Mouse (Mus musculus) small intestine, adult 2 months (tissue): ENCODE measurements around the gene Dync1i2. TPM values are rescaled to one million over a fixed set of nuclear protein-coding genes. Genes with fewer than 3 reads are reported as not detected.

Experiments used
- H3K27ac ChIP-seq: fragments of 200-500 bp; 2 replicates; pipeline ENCODE4 v1.5.1; 2012; ENCODE audit warnings: low read depth, low read length, control low read depth, inconsistent platforms; ENCODE audit not compliant: insufficient read depth
- H3K27me3 ChIP-seq: fragments of 200-500 bp; 2 replicates; pipeline ENCODE4 v1.6.1; 2012; ENCODE audit warnings: mild to moderate bottlenecking, moderate library complexity, low read length, inconsistent platforms; ENCODE audit not compliant: control insufficient read depth, insufficient read depth
- H3K36me3 ChIP-seq: fragments of 200-500 bp; 2 replicates; pipeline ENCODE4 v1.6.1; 2012; ENCODE audit warnings: mild to moderate bottlenecking, low read length, control low read depth, inconsistent platforms; ENCODE audit not compliant: control insufficient read depth, insufficient read depth
- H3K4me1 ChIP-seq: fragments of 200-500 bp; 2 replicates; pipeline ENCODE4 v1.6.1; 2012; ENCODE audit warnings: low read length, inconsistent platforms, mixed read lengths; ENCODE audit not compliant: control insufficient read depth, insufficient read depth, insufficient read length
- H3K4me3 ChIP-seq: fragments of 200-500 bp; 2 replicates; pipeline ENCODE4 v1.5.1; 2012; ENCODE audit warnings: low read depth, mild to moderate bottlenecking, control low read depth, inconsistent platforms, low read length, moderate library complexity
- CTCF ChIP-seq: fragments of 200-500 bp; IDR thresholded peaks from 2 replicates; pipeline ENCODE4 v1.5.1; 2012; ENCODE audit warnings: low read depth, mild to moderate bottlenecking, control low read depth, inconsistent platforms, low read length, moderate library complexity, mixed read lengths; ENCODE audit not compliant: insufficient replicate concordance, insufficient read length; ENCODE audit errors: extremely low read depth
- POLR2A ChIP-seq: fragments of 200-500 bp; IDR thresholded peaks from 2 replicates; pipeline ENCODE4 v1.6.1; 2012; ENCODE audit warnings: low read depth, mild to moderate bottlenecking, control low read depth, inconsistent platforms, low read length, moderate library complexity
- WGBS: fragments of 180-500 bp; shearing (Covaris S2); methylation state at CpG from one replicate; pipeline ENCODE4 v1.1.7; 2018; 5-methylcytosine and 5-hydroxymethylcytosine counted together
- polyA plus RNA-seq: library from polyadenylated mRNA; depleted of rRNA; stranded (reverse); fragments of >200 nt; gene quantifications from 2 replicates; pipeline ENCODE4 v1.2.3, GENCODE M21; 2012

Dync1i2 gene
- polyA plus RNA-seq, 1 experiment, result 6.3 TPM

DNA sequence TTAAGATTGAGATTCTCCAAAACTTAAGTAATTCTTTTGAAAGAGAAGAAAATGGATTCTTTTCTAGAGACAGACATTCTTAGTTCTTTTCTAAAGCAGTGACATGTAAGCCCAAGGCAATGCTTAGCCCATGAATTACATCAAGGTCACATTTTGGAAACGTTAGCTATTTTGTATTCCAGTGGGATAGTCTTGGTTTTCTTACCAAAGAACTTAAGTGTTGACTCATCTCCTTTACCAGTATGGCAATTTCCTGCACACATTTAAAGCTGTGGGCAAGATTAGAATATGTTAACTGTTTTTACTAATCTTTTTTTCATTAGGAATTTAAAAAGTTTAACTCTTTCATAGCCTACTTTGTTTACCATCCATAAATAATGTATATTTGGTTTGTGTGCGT is 21.5 kb downstream of the Dync1i2 start:
- Histone ChIP-seq H3K4me3 (no peak overlapping the region), H3K36me3 (peaks cover 24% of the 10 kb centered on the region), H3K27ac (no peak overlapping the region), H3K4me1 (no peaks in the 10 kb centered on the region), H3K27me3 (no peaks in the 10 kb centered on the region)
- no peak for TF ChIP-seq CTCF
- TF ChIP-seq POLR2A, result no peak
- WGBS, result 84% methylated on average over 2 of the region's 2 CpGs

DNA sequence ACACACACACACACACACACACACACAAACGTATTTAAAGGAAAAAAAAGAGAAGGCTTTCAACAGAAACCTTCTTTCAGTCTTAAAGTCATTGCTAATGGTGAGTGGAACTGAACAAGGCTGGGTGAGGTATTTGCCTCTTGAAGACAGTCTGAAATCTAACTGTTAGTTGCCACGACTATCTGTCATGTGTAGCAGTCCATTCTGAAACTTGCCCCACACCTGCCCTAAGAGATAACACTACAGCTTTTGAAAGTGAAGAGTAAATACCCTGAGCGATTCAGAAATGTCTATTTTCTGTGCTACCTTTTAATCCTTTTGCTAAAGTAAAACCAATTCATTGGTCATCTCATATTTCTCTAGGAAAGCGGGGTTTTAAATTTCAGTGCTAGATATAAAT is 23.9 kb downstream of the Dync1i2 start:
- Histone ChIP-seq H3K36me3 (peaks cover 22% of the 10 kb centered on the region), H3K27ac (no peak overlapping the region), H3K4me1 (no peaks in the 10 kb centered on the region), H3K4me3 (no peak overlapping the region), H3K27me3 (no peaks in the 10 kb centered on the region)
- 76% methylated on average over 4 of the region's 4 CpGs for WGBS
- TF ChIP-seq CTCF, result no peak
- TF ChIP-seq POLR2A, result no peak

DNA sequence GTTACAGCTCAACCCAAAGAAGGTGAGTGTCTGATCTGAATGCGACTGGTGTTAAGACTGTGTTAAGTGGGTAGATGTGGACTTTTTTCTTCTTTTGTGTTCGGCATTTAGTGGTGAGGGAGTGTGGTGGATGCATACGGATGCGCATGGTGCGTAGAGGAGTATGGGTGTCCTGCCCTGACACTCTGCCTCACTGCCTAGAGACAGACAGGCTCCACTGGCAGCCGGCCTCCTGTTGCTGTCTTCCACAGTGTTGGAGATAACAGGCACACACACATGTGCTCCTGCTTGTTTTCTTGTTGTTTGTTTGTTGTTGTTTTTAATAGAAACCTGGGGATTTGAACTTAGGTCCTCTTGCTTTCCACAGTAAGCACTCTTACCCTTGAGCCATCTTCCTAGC is 24.5 kb downstream of the Dync1i2 start:
- no peaks in the 10 kb centered on the region for H3K27me3 ChIP-seq
- WGBS, result 96% methylated on average over 6 of the region's 6 CpGs
- H3K36me3 ChIP-seq, result peaks cover 22% of the 10 kb centered on the region
- H3K4me3 ChIP-seq, result no peak overlapping the region
- no peak overlapping the region for H3K27ac ChIP-seq
- TF ChIP-seq POLR2A, result no peak
- TF ChIP-seq CTCF, result no peak
- H3K4me1 ChIP-seq, result no peaks in the 10 kb centered on the region

DNA sequence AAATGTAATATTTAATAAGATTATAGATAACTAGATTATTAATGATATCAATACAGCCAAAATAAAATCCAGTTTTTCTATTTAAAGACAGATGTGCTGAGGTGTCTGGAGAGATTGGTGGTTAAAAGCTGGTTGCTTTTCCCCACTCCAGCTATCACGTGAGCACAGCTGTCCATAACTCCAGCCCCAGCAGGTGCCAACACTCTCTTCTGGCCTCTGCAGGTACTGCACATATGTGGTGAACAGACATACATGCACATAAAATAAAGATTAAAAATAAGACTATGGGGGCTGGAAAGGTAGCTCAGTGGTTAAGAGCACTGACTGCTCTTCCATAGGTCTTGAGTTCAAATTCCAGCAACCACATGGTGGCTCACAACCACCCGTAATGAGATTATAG is 30.0 kb downstream of the Dync1i2 start:
- H3K4me1 ChIP-seq, result no peaks in the 10 kb centered on the region
- H3K27me3 ChIP-seq, result no peaks in the 10 kb centered on the region
- WGBS, result 93% methylated on average over 2 of the region's 2 CpGs
- TF ChIP-seq CTCF (no peak), POLR2A (no peak)
- H3K36me3 ChIP-seq, result peaks cover 31% of the 10 kb centered on the region
- no peak overlapping the region for H3K4me3 ChIP-seq
- no peak overlapping the region for H3K27ac ChIP-seq

DNA sequence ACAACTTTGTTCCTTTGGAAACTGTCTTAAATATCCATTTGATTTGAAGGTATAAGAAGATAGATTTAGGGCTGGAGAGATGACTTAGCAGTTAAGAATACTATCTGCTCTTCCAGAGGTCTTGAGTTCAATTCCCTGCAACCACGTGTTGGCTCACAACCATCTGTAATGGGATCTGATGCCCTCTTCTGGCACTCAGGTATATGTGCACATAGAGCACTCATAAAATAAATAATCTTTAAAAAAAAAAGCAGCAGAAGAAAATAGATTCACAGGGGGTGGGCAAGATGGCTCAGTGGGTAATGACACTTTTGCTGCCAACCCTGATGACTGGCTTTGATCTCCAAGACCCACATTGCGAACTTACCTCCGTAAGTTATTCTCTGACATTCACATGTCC is 30.7 kb downstream of the Dync1i2 start:
- no peak for TF ChIP-seq CTCF
- TF ChIP-seq POLR2A, result no peak
- Histone ChIP-seq H3K27ac (no peak overlapping the region), H3K4me3 (no peak overlapping the region), H3K4me1 (no peaks in the 10 kb centered on the region), H3K27me3 (no peaks in the 10 kb centered on the region), H3K36me3 (peaks cover 30% of the 10 kb centered on the region)
- 90% methylated on average over 3 of the region's 3 CpGs for WGBS

DNA sequence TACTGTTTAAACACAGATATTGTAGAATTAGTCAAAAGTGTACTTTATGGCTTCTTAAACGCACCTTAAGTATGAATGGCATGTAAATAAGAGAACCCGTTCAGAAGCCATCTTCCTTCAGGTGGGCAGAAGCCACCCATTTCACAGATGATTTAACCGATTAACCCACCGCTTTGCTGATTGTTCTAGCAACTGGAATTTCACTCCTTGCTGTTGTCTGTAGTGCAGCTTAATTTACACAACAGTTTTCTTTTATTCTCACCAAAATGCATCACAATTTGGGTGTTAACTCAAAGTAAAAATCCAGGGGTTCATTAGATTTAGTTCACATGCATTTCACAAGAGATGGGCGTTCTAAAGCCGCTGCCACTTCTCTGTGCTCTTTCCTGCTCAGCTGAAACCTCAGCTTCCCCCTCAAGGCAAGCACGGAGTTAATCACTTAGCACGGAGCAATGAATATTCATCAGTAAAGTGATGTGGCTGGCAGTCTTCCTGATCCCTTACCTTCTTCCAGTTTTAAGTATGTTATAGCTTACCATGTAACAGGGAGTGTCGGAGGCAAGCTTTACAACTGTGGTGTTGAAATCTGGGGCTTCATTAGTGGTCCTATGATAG is 31.7 kb downstream of the Dync1i2 start:
- TF ChIP-seq CTCF (no peak), POLR2A (no peak)
- H3K36me3 ChIP-seq, result peaks cover 34% of the 10 kb centered on the region
- H3K4me1 ChIP-seq, result no peaks in the 10 kb centered on the region
- 71% methylated on average over 9 of the region's 9 CpGs for WGBS
- H3K27ac ChIP-seq, result no peak overlapping the region
- H3K27me3 ChIP-seq, result no peaks in the 10 kb centered on the region
- no peak overlapping the region for H3K4me3 ChIP-seq

DNA sequence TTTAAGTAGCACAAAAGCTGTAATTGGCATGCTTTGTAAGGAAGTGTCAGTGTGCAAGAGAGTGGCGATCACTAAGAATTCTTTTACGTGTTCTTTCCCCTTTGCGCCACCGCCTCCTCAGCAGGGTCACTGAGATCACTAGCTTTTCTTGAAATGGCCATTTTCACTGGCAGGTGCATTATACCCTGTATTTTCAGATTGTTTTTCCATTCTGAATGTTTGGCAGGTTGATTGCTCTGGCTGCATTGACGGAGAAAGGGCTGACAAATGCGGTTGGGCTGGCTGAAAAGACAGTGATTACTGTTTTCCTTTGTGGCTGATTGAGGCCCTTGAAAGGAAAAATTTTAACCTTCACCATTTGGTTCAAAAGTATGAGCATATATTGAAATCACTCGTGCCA is 33.3 kb downstream of the Dync1i2 start:
- peaks cover 36% of the 10 kb centered on the region for H3K36me3 ChIP-seq
- no peak for TF ChIP-seq POLR2A
- no peak for TF ChIP-seq CTCF
- H3K4me1 ChIP-seq, result no peaks in the 10 kb centered on the region
- H3K27ac ChIP-seq, result no peak overlapping the region
- 90% methylated on average over 7 of the region's 7 CpGs for WGBS
- H3K27me3 ChIP-seq, result no peaks in the 10 kb centered on the region
- no peak overlapping the region for H3K4me3 ChIP-seq
